Mouse (Mus musculus): ENCODE measurements around the gene S100a7a. TPM values are rescaled to one million over a fixed set of nuclear protein-coding genes. Genes with fewer than 3 reads are reported as not detected.
A peak's percentile ranks its signal among the peaks of the same experiment; 100 is the strongest.

Gene S100a7a
- total and polyA plus RNA-seq, 2 experiments, result not detected

DNA sequence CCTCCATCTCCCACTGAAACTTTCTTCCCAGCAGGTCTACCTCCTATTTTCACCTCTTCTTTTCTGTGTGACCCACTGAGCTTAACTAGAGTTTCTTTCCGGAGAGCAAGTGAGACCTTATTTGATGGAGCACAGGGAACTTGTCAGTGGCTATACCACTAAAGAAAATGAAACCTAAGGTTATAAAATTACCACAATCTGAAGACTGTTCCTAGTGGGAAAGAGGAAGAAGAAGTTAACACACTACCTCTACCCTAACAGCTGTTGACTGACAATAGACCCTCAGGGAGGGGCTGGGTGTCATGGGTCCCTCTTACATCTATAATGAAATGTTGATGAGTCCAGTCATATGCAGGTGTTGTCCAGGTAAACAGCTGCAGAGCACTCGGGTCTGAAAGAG is 21.8 kb upstream of the S100a7a start:
- TF ChIP-seq POLR2A (IDR thresholded peaks at IDR 0.05; ENCODE audit: extremely low read depth, insufficient read depth, low read length), result no peak
- TF ChIP-seq CTCF (IDR thresholded peaks at IDR 0.05; ENCODE audit: low read depth, low read length), result no peak
- H3K4me1 ChIP-seq (ENCODE audit: control insufficient read depth, insufficient read depth, low read length), result no peaks in the 10 kb centered on the region
- 77% methylated on average over 2 of the region's 2 CpGs for WGBS
- H3K36me3 ChIP-seq (ENCODE audit: control insufficient read depth, insufficient read depth, low read length), result no peaks in the 10 kb centered on the region
- H3K79me2 ChIP-seq (ENCODE audit: control insufficient read depth, insufficient read depth, low read length), result no peaks in the 10 kb centered on the region
- H3K9ac ChIP-seq (ENCODE audit: low read depth, low read length), result no peak overlapping the region
- no peak for DNase-seq (ENCODE audit: extremely low read depth, low read depth, low spot score)
- no peak overlapping the region for H3K27ac ChIP-seq (replicated peaks; ENCODE audit: insufficient read depth, low read depth, low read length)
- no peak overlapping the region for H3K4me3 ChIP-seq (ENCODE audit: insufficient read depth, low read depth, low read length)
- H3K27me3 ChIP-seq (ENCODE audit: control insufficient read depth, insufficient read depth, low read length), result no peaks in the 10 kb centered on the region

DNA sequence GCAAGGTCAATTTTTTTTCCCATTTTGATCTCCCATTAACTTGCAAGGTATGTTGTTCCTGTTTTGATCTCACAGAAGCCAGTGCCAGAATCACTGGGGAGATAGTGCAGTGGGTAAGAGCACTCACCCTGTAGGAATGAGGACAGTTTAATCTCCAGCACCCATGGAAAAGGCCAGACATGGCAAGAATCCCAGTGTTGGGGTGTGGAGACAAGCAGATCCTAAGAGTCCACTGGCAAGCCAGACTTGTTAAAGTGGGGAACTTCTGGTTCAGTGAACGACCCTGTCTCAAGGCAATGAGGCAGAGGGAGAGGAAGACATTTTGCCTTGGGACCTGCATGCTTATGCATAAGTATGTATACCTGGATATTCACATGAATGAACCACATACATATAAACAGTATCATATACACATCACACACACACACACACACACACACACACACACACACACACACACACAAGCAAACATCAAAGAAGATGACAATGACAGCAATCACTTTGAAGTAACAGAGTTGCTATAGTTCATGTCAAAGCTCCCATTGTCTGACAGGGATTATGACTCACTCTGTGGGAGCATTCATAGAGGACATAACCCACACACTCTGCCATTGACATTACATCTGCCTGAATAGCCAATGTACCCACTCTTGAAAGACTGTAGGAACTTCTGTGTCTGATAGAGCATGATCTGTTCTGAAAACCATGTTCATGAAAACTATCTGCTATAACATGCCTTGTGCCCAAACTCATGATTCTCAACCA is 15.1 kb upstream of the S100a7a start:
- Histone ChIP-seq H3K27ac (replicated peaks; ENCODE audit: insufficient read depth, low read depth, low read length) (no peak overlapping the region), H3K27me3 (ENCODE audit: control insufficient read depth, insufficient read depth, low read length) (no peaks in the 10 kb centered on the region), H3K9ac (ENCODE audit: low read depth, low read length) (no peak overlapping the region), H3K4me1 (ENCODE audit: control insufficient read depth, insufficient read depth, low read length) (no peaks in the 10 kb centered on the region), H3K4me3 (ENCODE audit: insufficient read depth, low read depth, low read length) (no peak overlapping the region), H3K79me2 (ENCODE audit: control insufficient read depth, insufficient read depth, low read length) (no peaks in the 10 kb centered on the region), H3K36me3 (ENCODE audit: control insufficient read depth, insufficient read depth, low read length) (no peaks in the 10 kb centered on the region)
- TF ChIP-seq CTCF (IDR thresholded peaks at IDR 0.05; ENCODE audit: low read depth, low read length) (no peak), POLR2A (IDR thresholded peaks at IDR 0.05; ENCODE audit: extremely low read depth, insufficient read depth, low read length) (no peak)
- 50% methylated on average over 1 of the region's 1 CpGs for WGBS
- no peak for DNase-seq (ENCODE audit: extremely low read depth, low read depth, low spot score)

DNA sequence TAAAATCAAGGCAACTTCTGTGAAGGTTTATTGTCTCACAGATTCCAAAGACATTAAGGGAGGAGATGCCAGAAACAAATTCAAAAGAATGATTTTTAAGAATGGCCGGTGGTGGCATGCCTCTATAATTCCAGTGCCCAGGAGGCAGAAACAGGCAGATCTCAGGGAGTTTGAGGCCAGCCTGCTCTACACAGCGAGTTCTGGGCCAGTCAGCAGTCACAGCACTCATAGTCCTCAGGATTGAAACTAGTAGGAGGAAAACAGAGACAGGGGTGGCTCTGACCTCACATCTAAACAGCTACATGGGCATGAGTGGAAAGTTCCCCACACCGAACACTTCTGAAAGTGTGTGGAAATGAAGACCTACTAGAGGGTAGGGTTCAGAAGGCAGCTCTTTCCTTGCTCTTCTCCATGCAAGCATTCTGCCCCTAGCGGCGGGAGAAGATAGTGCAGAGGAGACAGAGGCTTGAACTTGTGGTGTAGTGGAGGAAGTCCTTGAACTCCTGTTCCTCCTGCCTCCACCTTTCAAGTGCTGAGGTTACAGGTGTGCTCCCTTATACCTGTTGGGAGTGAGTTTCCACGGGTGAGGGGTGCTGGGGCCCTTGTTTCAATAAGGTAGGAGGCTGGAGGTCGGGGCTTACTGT is 14.2 kb upstream of the S100a7a start:
- no peak overlapping the region for H3K27ac ChIP-seq (replicated peaks; ENCODE audit: insufficient read depth, low read depth, low read length)
- 50% methylated on average over 7 of the region's 7 CpGs for WGBS
- TF ChIP-seq POLR2A (IDR thresholded peaks at IDR 0.05; ENCODE audit: extremely low read depth, insufficient read depth, low read length), result no peak
- peak; percentile 70 for TF ChIP-seq CTCF (IDR thresholded peaks at IDR 0.05; ENCODE audit: low read depth, low read length)
- H3K79me2 ChIP-seq (ENCODE audit: control insufficient read depth, insufficient read depth, low read length), result no peaks in the 10 kb centered on the region
- no peaks in the 10 kb centered on the region for H3K4me1 ChIP-seq (ENCODE audit: control insufficient read depth, insufficient read depth, low read length)
- no peak overlapping the region for H3K4me3 ChIP-seq (ENCODE audit: insufficient read depth, low read depth, low read length)
- H3K9ac ChIP-seq (ENCODE audit: low read depth, low read length), result no peak overlapping the region
- H3K27me3 ChIP-seq (ENCODE audit: control insufficient read depth, insufficient read depth, low read length), result no peaks in the 10 kb centered on the region
- H3K36me3 ChIP-seq (ENCODE audit: control insufficient read depth, insufficient read depth, low read length), result no peaks in the 10 kb centered on the region
- DNase-seq (ENCODE audit: extremely low read depth, low read depth, low spot score), result peak; percentile 26

DNA sequence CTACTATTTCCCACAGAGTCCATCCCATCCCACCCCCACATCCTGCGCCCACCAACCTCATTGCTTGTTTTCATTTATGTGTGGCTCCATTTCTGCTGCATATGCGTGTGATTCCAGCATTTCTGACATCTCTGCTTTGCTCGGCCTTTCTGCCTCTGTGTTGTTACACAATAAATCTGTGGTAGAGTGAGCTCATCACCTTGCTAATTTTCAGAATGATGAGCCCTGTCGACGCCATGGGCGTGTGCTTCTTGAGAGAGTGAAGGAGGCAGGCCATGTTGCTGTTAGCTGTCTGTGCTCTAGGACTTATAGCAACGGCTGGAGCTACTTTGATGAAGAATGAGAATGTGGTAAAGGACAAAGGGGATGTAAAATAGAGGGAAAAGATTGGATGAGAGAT is 12.8 kb upstream of the S100a7a start:
- 80% methylated on average over 7 of the region's 7 CpGs for WGBS
- no peak for DNase-seq (ENCODE audit: extremely low read depth, low read depth, low spot score)
- no peaks in the 10 kb centered on the region for H3K4me1 ChIP-seq (ENCODE audit: control insufficient read depth, insufficient read depth, low read length)
- H3K79me2 ChIP-seq (ENCODE audit: control insufficient read depth, insufficient read depth, low read length), result no peaks in the 10 kb centered on the region
- H3K9ac ChIP-seq (ENCODE audit: low read depth, low read length), result no peak overlapping the region
- H3K4me3 ChIP-seq (ENCODE audit: insufficient read depth, low read depth, low read length), result no peak overlapping the region
- H3K27me3 ChIP-seq (ENCODE audit: control insufficient read depth, insufficient read depth, low read length), result no peaks in the 10 kb centered on the region
- H3K36me3 ChIP-seq (ENCODE audit: control insufficient read depth, insufficient read depth, low read length), result no peaks in the 10 kb centered on the region
- TF ChIP-seq CTCF (IDR thresholded peaks at IDR 0.05; ENCODE audit: low read depth, low read length), result no peak
- TF ChIP-seq POLR2A (IDR thresholded peaks at IDR 0.05; ENCODE audit: extremely low read depth, insufficient read depth, low read length), result no peak
- H3K27ac ChIP-seq (replicated peaks; ENCODE audit: insufficient read depth, low read depth, low read length), result no peak overlapping the region

DNA sequence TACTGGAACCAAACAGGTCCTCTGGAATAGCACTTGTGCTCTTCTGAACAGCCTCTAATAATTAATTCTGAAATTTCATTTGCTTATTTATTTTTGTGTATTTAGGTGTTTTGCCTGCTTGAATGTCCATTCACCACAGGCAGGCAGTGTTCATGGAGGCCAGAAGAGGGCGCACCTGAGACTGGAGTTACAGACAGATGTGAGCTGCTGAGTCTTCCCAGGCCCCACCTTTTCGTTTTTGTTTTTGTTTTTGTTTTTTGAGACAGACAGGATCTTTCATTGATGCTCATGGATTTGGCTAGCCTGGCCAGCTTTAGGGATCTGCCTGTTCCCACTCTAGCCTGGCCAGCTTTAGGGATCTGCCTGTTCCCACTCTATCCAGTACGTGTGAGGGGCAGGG is 9.6 kb upstream of the S100a7a start:
- TF ChIP-seq CTCF (IDR thresholded peaks at IDR 0.05; ENCODE audit: low read depth, low read length) (peak; percentile 80), POLR2A (IDR thresholded peaks at IDR 0.05; ENCODE audit: extremely low read depth, insufficient read depth, low read length) (no peak)
- 43% methylated on average over 3 of the region's 3 CpGs for WGBS
- H3K79me2 ChIP-seq (ENCODE audit: control insufficient read depth, insufficient read depth, low read length), result no peaks in the 10 kb centered on the region
- H3K4me1 ChIP-seq (ENCODE audit: control insufficient read depth, insufficient read depth, low read length), result no peaks in the 10 kb centered on the region
- no peaks in the 10 kb centered on the region for H3K36me3 ChIP-seq (ENCODE audit: control insufficient read depth, insufficient read depth, low read length)
- H3K9ac ChIP-seq (ENCODE audit: low read depth, low read length), result no peak overlapping the region
- no peak overlapping the region for H3K27ac ChIP-seq (replicated peaks; ENCODE audit: insufficient read depth, low read depth, low read length)
- no peak overlapping the region for H3K4me3 ChIP-seq (ENCODE audit: insufficient read depth, low read depth, low read length)
- DNase-seq (ENCODE audit: extremely low read depth, low read depth, low spot score), result peak; percentile 32
- no peaks in the 10 kb centered on the region for H3K27me3 ChIP-seq (ENCODE audit: control insufficient read depth, insufficient read depth, low read length)

DNA sequence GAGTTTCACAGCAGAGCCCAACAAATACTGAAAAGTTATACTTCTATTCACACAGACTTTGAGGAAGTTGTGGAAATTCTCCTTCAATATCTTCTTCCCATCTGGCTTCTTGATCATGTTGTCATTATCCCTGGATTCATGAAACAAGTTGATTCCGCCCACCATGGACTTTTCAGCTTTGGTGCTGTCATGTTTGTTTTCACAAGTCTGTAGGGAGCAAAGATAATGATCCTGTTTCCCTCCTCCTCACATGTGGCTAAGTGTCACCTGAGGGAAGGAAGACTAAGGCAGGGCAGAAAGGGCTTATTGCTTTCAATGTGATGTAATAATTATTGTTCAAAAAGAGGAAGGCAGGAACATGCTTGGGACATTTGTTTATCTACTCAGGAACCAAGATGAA is 6.5 kb upstream of the S100a7a start:
- H3K27ac ChIP-seq (replicated peaks; ENCODE audit: insufficient read depth, low read depth, low read length), result no peak overlapping the region
- H3K4me3 ChIP-seq (ENCODE audit: insufficient read depth, low read depth, low read length), result no peak overlapping the region
- TF ChIP-seq POLR2A (IDR thresholded peaks at IDR 0.05; ENCODE audit: extremely low read depth, insufficient read depth, low read length) (no peak), CTCF (IDR thresholded peaks at IDR 0.05; ENCODE audit: low read depth, low read length) (no peak)
- no peaks in the 10 kb centered on the region for H3K27me3 ChIP-seq (ENCODE audit: control insufficient read depth, insufficient read depth, low read length)
- no peak overlapping the region for H3K9ac ChIP-seq (ENCODE audit: low read depth, low read length)
- 55% methylated on average over 1 of the region's 1 CpGs for WGBS
- H3K36me3 ChIP-seq (ENCODE audit: control insufficient read depth, insufficient read depth, low read length), result no peaks in the 10 kb centered on the region
- no peaks in the 10 kb centered on the region for H3K4me1 ChIP-seq (ENCODE audit: control insufficient read depth, insufficient read depth, low read length)
- DNase-seq (ENCODE audit: extremely low read depth, low read depth, low spot score), result no peak
- H3K79me2 ChIP-seq (ENCODE audit: control insufficient read depth, insufficient read depth, low read length), result no peaks in the 10 kb centered on the region

Measured in liver, adult 2 months (tissue).